Mouse (Mus musculus): ENCODE measurements at regions not wholly inside any gene's neighbourhood (a gene's known extent, or its start where the extent isn't known, plus 50 kb on each side); places are given as distances from the start of the nearest gene placed in this dataset.

DNA sequence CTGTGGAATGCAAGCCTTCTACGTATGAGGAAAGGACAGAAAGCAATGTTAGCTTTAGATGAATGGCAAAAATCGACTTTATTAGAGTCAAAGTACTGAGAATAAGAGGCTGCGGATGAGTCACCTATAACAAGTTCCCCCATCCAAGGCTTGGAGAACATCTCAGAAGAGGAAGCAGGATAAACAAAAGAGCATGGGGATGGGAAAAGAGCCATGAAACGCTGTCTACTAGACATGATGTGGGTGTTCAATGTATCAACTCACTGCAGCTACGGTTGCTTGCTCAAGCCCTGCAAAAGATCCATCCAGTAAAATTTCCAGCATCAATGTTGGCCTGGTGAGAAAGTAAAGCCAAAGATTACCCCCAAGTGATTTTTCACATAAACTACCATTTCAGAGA is 628.4 kb upstream of the A1bg start:
- TF ChIP-seq EP300 (optimal IDR thresholded peaks at IDR 0.05), result no peak
- TF ChIP-seq CTCF (IDR thresholded peaks at IDR 0.05; ENCODE audit: low read depth), result no peak

Measured in stomach, postnatal 0 days (tissue).